Mouse (Mus musculus) retina, postnatal 7 days (tissue): ENCODE results near the gene Baiap2l2.

Source experiments
- DNase-seq: peaks from one replicate; pipeline ENCODE4 v3.0.0-alpha.2; 2012; ENCODE audit warnings: low read depth, low spot score

Gene Baiap2l2

GRCm38 (mm10) chr15:79212750-79213446 lies 72.4 kb downstream of the Baiap2l2 start:
- DNase-seq = no peak

GRCm38 (mm10) chr15:79210357-79210756 lies 75.0 kb downstream of the Baiap2l2 start:
- no peak for DNase-seq

- DNase-seq = no peak
Measured at GRCm38 (mm10) chr15:79208758-79209439, 76.4 kb downstream of the Baiap2l2 start.

- DNase-seq = no peak
Measured at GRCm38 (mm10) chr15:79208211-79208610, 77.1 kb downstream of the Baiap2l2 start.
